Mouse (Mus musculus) lung, embryonic 14.5 days (tissue): Measurements from ENCODE around the gene Pik3c2g. TPM values are rescaled to one million over a fixed set of nuclear protein-coding genes. Genes with fewer than 3 reads are reported as not detected.
"Not testable (repeated sequence)": the region's sequence is repeated elsewhere in the genome, so short reads cannot be mapped to it uniquely, and the experiment has no call there.

Experiments used
- ATAC-seq: fragments of 200-750 bp; cut with Nextera tagmentation; 2 replicates; pipeline ENCODE4 v1.8.0; 2017; ENCODE audit warnings: mild to moderate bottlenecking, moderate TSS enrichment, moderate library complexity; ENCODE audit not compliant: insufficient read depth
- DNase-seq: peaks from one replicate; pipeline ENCODE4 v3.0.0-alpha.2; 2015
- H3K27ac ChIP-seq: fragments of 300-500 bp; sonication (generic); 2 replicates; pipeline ENCODE4 v1.5.1; 2014; ENCODE audit warnings: low read depth, mild to moderate bottlenecking, moderate library complexity
- H3K27me3 ChIP-seq: fragments of 300-500 bp; sonication (generic); 2 replicates; pipeline ENCODE4 v1.6.1; 2014; ENCODE audit warnings: low read length, control low read depth; ENCODE audit not compliant: insufficient read depth
- H3K36me3 ChIP-seq: fragments of 300-500 bp; sonication (generic); 2 replicates; pipeline ENCODE4 v1.6.1; 2014; ENCODE audit warnings: control low read depth; ENCODE audit not compliant: insufficient read depth
- H3K4me1 ChIP-seq: fragments of 300-500 bp; sonication (generic); 2 replicates; pipeline ENCODE4 v1.6.1; 2014; ENCODE audit warnings: antibody characterized with exemption, control low read depth; ENCODE audit not compliant: insufficient read depth
- H3K4me2 ChIP-seq: fragments of 300-500 bp; sonication (generic); 2 replicates; pipeline ENCODE4 v1.6.1; 2014; ENCODE audit warnings: mild to moderate bottlenecking
- H3K4me3 ChIP-seq: fragments of 300-500 bp; sonication (generic); 2 replicates; pipeline ENCODE4 v1.5.1; 2014; ENCODE audit warnings: low read depth, low read length
- H3K9ac ChIP-seq: fragments of 300-500 bp; sonication (generic); 2 replicates; pipeline ENCODE4 v1.6.1; 2014
- H3K9me3 ChIP-seq: fragments of 300-500 bp; sonication (generic); 2 replicates; pipeline ENCODE4 v1.6.1; 2016; ENCODE audit warnings: low read depth, low read length, control low read depth
- CTCF ChIP-seq: IDR thresholded peaks from 2 replicates; pipeline ENCODE4 v1.5.1; 2016; ENCODE audit warnings: antibody characterized with exemption, low read depth
- WGBS: fragments of 180-500 bp; shearing (Covaris S2); extraction: QIAGEN DNeasy Blood & Tissue Kit; methylation state at CpG from one replicate; pipeline ENCODE4 v1.1.7; 2014; 5-methylcytosine and 5-hydroxymethylcytosine counted together
- polyA plus RNA-seq: library from polyadenylated mRNA; unstranded; fragments of >200 nt; fragmentation: Nextera tagmentation; extraction: Ambion mirVana; gene quantifications from 2 replicates; pipeline ENCODE4 v1.2.1, GENCODE M21; 2014

Pik3c2g gene
- polyA plus RNA-seq, 1 experiment from 2014 or later, result 1.1 TPM

DNA sequence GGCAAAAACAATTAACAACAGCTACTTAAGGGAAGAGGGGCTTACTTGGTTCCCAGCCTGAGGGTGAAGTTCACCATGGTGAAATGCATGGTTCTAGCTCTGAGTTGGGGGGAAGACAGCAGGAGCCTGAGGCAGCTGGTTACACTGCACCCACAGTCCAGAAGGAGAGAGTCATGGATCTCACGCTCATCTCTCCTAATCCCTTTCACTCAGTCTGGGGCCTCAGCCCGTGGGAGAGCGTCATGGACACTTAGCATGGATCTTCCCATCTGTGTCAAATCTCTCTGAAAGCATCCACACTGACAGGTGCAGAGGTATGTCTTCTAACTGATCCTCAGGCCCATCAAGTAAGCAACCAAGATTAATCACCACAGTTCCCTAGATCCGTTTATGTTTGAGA is 320.1 kb downstream of the Pik3c2g start:
- no peaks in the 10 kb centered on the region for H3K36me3 ChIP-seq
- H3K4me2 ChIP-seq, result no peak overlapping the region
- no peak for TF ChIP-seq CTCF
- ATAC-seq, result no peak; the same call in 1 of the 2 replicates
- H3K9me3 ChIP-seq, result no peaks in the 10 kb centered on the region
- no peak overlapping the region for H3K4me3 ChIP-seq
- no peak overlapping the region for H3K9ac ChIP-seq
- WGBS, result 47% methylated on average over 4 of the region's 4 CpGs
- DNase-seq, result no peak
- H3K27ac ChIP-seq, result no peak overlapping the region
- H3K4me1 ChIP-seq, result no peaks in the 10 kb centered on the region; the same call in 1 of the 2 replicates
- no peaks in the 10 kb centered on the region for H3K27me3 ChIP-seq

DNA sequence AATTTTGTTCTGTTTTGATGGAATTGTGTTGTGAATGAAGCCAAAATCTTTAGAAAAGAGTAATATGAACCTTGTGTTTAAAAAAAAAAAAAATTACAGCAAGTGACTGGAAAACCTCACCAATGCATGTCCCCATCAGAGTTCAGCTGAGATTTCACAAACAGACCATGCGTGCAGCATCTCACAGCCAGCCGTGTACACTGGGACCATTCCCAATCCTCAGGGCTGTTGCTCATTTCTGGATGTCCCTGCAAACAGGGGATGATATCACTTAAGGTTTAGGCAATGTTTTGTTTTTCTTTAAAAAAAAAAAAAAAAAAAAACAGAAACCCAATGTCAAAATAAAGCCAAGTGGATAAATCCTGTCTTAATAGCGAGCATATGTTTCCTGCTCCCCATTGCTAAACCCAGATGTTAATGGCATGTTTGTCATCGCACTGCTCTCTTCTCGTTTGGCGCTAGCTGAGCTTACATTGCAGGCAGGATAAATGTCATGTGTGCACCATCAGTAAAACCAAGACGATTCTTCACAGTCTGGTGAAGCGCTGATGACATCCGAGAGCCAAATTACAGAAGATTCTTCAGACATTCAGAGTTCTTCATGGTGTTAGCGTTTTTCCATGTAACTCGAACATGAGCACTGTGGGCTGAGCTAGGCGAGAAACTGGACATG is 322.1 kb downstream of the Pik3c2g start:
- no peak overlapping the region for H3K27ac ChIP-seq
- H3K4me1 ChIP-seq, result no peaks in the 10 kb centered on the region; the same call in 1 of the 2 replicates
- ATAC-seq (peak; percentile 71), DNase-seq (peak; percentile 74)
- WGBS, result 33% methylated on average over 12 of the region's 12 CpGs
- H3K36me3 ChIP-seq, result no peaks in the 10 kb centered on the region
- no peak overlapping the region for H3K4me3 ChIP-seq
- H3K9me3 ChIP-seq, result no peaks in the 10 kb centered on the region
- no peak overlapping the region for H3K9ac ChIP-seq
- TF ChIP-seq CTCF, result no peak
- H3K4me2 ChIP-seq, result peak overlapping the region; percentile 8; the same call in 1 of the 2 replicates
- no peaks in the 10 kb centered on the region for H3K27me3 ChIP-seq

GRCm38 (mm10) chr6:139928766-139929165 is 341.7 kb downstream of the Pik3c2g start:
- Histone ChIP-seq H3K4me3 (no peak overlapping the region), H3K9me3 (no peaks in the 10 kb centered on the region), H3K9ac (no peak overlapping the region), H3K4me1 (no peaks in the 10 kb centered on the region), H3K36me3 (no peaks in the 10 kb centered on the region), H3K27ac (no peak overlapping the region), H3K27me3 (no peaks in the 10 kb centered on the region), H3K4me2 (no peak overlapping the region)
- TF ChIP-seq CTCF, result no peak
- DNase-seq (no peak), ATAC-seq (no peak)
- 72% methylated on average over 5 of the region's 5 CpGs for WGBS

- TF ChIP-seq CTCF, result no peak
- Histone ChIP-seq H3K27ac (no peak overlapping the region), H3K9ac (no peak overlapping the region), H3K4me3 (no peak overlapping the region), H3K4me1 (no peaks in the 10 kb centered on the region), H3K9me3 (no peaks in the 10 kb centered on the region), H3K4me2 (no peak overlapping the region), H3K36me3 (no peaks in the 10 kb centered on the region), H3K27me3 (no peaks in the 10 kb centered on the region)
- ATAC-seq (no peak), DNase-seq (no peak)
- 42% methylated on average over 2 of the region's 2 CpGs for WGBS
These were observed 347.8 kb downstream of the Pik3c2g start for GRCm38 (mm10) chr6:139934861-139935260.

- 54% methylated on average over 4 of the region's 4 CpGs for whole genome bisulfite sequencing
- not testable (repeated sequence) for H3K4me2 ChIP-seq, H3K27me3 ChIP-seq, H3K4me3 ChIP-seq, H3K27ac ChIP-seq, H3K36me3 ChIP-seq, H3K4me1 ChIP-seq, H3K9ac ChIP-seq, H3K9me3 ChIP-seq
- DNase-seq (peak; percentile 55), ATAC-seq (peak; percentile 71; the same call in 1 of the 2 replicates)
These were observed 350.6 kb downstream of the Pik3c2g start for GRCm38 (mm10) chr6:139937581-139937980.

- Histone ChIP-seq H3K27me3 (no peaks in the 10 kb centered on the region), H3K27ac (no peak overlapping the region), H3K4me1 (no peaks in the 10 kb centered on the region), H3K4me3 (no peak overlapping the region), H3K9ac (no peak overlapping the region), H3K36me3 (no peaks in the 10 kb centered on the region), H3K9me3 (no peaks in the 10 kb centered on the region), H3K4me2 (no peak overlapping the region)
- no peak for DNase-seq
- WGBS, result 57% methylated on average over 8 of the region's 8 CpGs
- no peak for ATAC-seq
- TF ChIP-seq CTCF, result no peak
These were observed 360.3 kb downstream of the Pik3c2g start for GRCm38 (mm10) chr6:139947106-139947879.

DNA sequence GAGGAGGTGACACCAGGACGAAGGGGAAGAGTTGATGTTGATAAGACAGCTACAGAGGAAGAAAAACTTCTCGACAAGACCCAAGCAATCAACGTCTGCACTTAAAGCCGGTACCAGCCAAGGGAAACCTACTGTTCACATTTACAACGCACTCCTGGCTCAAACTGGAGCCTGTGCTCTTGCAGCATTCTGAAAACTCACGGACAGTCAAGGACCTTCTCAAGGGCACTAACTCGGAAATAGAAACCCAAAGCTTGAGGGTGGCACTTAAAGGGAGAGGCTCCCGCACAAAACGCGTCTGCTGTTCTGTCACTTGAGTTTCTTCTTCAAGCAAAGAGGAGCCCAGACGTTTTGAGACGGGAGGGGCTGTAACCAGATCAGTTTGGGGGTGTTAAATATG is 366.6 kb downstream of the Pik3c2g start:
- Histone ChIP-seq H3K9ac (no peak overlapping the region), H3K4me2 (no peak overlapping the region), H3K27ac (no peak overlapping the region), H3K4me3 (no peak overlapping the region), H3K36me3 (no peaks in the 10 kb centered on the region), H3K4me1 (no peaks in the 10 kb centered on the region), H3K27me3 (no peaks in the 10 kb centered on the region), H3K9me3 (no peaks in the 10 kb centered on the region)
- TF ChIP-seq CTCF, result no peak
- DNase-seq, result no peak
- ATAC-seq, result no peak
- whole genome bisulfite sequencing, result 60% methylated on average over 12 of the region's 12 CpGs
